Mouse (Mus musculus): ENCODE results near the gene Epha10. TPM values are rescaled to one million over a fixed set of nuclear protein-coding genes. Genes with fewer than 3 reads are reported as not detected.
"Not testable (repeated sequence)": the region's sequence is repeated elsewhere in the genome, so short reads cannot be mapped to it uniquely, and the experiment has no call there.

The Epha10 gene
- total RNA-seq, 2 experiments from 2014 or later = not detected

- DNase-seq = peak; percentile 15
Observed at GRCm38 (mm10) chr4:124894508-124895428, 14.1 kb downstream of the Epha10 start.

GRCm38 (mm10) chr4:124898428-124898827 is 17.7 kb downstream of the Epha10 start:
- no peak for DNase-seq

- no peak for DNase-seq
Observed at GRCm38 (mm10) chr4:124899906-124900305, 19.2 kb downstream of the Epha10 start.

GRCm38 (mm10) chr4:124905417-124905816 is 24.7 kb downstream of the Epha10 start:
- no peak for DNase-seq

GRCm38 (mm10) chr4:124905971-124906822 is 25.5 kb downstream of the Epha10 start:
- DNase-seq = no peak

GRCm38 (mm10) chr4:124928102-124928501 is 47.4 kb downstream of the Epha10 start:
- DNase-seq = no peak

GRCm38 (mm10) chr4:124936613-124937471 is 56.1 kb downstream of the Epha10 start, which contains the start of gene 9930104L06Rik:
9930104L06Rik (plus strand) TSS chr4:124937048.
- peak; percentile 93 for DNase-seq

- DNase-seq = not testable (repeated sequence)
Observed at GRCm38 (mm10) chr4:124939211-124939610, 58.5 kb downstream of the Epha10 start, which contains the start of gene Cdca8. Cdca8 (minus strand) TSS chr4:124939311.

- peak; percentile 88 for DNase-seq
Observed at GRCm38 (mm10) chr4:124943022-124943421, 62.3 kb downstream of the Epha10 start.

GRCm38 (mm10) chr4:124943781-124944180 is 63.1 kb downstream of the Epha10 start:
- no peak for DNase-seq

GRCm38 (mm10) chr4:124944961-124945360 is 64.3 kb downstream of the Epha10 start:
- DNase-seq = no peak

GRCm38 (mm10) chr4:124949488-124949887 is 68.8 kb downstream of the Epha10 start:
- DNase-seq = no peak

- DNase-seq = peak; percentile 30
Observed at GRCm38 (mm10) chr4:124950181-124951035, 69.7 kb downstream of the Epha10 start.

GRCm38 (mm10) chr4:124951036-124951433 is 70.3 kb downstream of the Epha10 start:
- no peak for DNase-seq

- DNase-seq = no peak
Observed at GRCm38 (mm10) chr4:124953546-124953945, 72.8 kb downstream of the Epha10 start.

- DNase-seq = no peak
Observed at GRCm38 (mm10) chr4:124957284-124957683, 76.6 kb downstream of the Epha10 start.

GRCm38 (mm10) chr4:124959062-124959461 is 78.4 kb downstream of the Epha10 start:
- DNase-seq = no peak

GRCm38 (mm10) chr4:124960940-124961339 is 80.2 kb downstream of the Epha10 start:
- DNase-seq = no peak

- DNase-seq = no peak
Observed at GRCm38 (mm10) chr4:124962576-124962975, 81.9 kb downstream of the Epha10 start.

- DNase-seq = no peak
Observed at GRCm38 (mm10) chr4:124964912-124965599, 84.4 kb downstream of the Epha10 start.

Data from heart, postnatal 4 days (tissue).